Mouse (Mus musculus): ENCODE results near the gene Aebp1.

Aebp1 gene

DNA sequence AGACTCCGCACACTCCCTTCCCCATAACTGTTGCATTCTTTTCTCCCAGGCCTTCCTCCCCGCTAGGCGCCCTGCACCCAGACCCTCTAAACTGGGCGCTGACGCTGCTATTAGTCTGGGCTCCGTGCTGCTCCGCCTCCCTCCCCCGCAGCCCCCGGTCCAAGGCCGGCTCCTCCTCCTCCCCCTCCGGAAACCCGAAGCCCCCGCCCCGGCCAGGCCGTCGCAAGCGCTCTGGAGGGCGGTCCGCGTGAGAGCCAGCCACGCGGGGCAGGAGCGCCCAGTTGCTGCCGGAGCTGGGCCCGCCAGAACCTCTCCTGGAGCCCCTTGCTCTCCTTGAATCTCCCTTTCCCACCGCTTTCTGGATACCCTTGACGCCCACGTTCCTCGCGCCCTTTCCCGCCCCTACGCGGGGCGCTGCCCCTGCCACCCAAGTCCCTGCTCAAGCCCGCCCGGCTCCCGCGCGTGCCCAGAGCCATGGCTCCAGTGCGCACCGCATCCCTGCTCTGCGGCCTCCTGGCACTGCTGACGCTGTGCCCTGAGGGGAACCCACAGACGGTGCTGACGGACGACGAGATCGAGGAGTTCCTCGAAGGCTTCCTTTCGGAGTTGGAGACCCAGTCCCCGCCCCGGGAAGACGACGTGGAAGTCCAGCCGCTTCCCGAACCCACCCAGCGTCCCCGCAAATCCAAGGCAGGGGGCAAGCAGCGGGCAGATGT is at the start of gene Aebp1:
Gene Aebp1 (plus strand): TSS at position 270 of the 716 bp plus-strand sequence.
- no peak for DNase-seq (ENCODE audit: low read depth, low spot score)

DNA sequence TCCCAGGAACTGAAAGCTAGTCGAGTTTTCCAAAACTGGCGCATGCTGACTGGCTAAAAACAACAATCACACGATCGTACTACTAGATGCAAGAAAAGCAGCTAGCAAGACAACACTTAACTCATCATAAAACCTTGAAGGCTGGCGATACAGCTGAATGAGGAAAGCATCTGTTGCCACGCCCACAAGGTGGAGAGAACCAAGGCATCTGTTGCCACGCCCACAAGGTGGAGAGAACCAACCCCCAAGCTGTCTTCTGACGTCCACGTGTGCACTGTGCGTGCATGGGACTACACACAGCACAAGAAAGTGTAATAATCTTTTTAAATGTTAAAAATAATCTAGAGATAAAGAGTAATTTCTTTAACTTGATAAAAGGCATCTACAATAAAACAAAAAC is 48.4 kb upstream of the Aebp1 start:
- no peak for DNase-seq (ENCODE audit: low read depth, low spot score)

DNA sequence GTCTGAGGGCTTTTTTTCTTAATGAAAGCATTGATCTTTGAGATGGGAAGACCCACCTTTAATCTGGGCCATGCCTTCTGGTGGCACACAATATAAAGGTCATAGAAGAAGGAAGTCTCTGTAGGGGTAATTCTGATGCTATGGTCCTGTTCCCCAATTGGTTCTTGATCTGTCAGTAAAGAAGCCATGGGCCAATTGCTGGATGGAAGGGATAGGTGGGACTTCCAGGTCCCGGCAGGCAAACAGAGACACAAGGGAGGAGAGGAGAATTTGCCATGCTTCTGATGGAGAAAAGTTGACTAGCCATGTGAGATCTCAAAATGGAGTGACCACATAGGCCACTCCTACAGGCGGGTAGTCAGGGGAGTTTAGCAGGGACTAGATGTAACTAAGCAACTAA is 42.5 kb upstream of the Aebp1 start:
- DNase-seq (ENCODE audit: low read depth, low spot score), result no peak

DNA sequence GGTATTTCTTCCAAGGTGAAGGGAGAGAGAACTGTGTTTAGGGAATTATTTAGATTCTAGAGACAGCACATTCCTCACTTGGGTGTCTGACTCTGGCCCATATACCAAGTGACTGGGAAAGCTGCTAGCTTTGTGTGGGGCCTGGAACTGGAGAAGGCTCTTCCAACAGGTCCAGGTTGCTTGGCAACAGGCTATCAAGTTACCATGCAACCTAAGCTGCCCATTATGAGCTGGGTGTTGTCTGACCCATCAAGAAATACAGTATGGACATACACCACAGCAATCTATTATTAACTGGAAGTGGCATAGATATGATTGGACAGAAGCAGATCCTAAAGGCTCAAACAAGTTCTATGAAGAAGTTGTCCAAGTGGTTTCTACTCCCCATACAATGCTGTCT is 36.3 kb upstream of the Aebp1 start:
- no peak for DNase-seq (ENCODE audit: low read depth, low spot score)

DNA sequence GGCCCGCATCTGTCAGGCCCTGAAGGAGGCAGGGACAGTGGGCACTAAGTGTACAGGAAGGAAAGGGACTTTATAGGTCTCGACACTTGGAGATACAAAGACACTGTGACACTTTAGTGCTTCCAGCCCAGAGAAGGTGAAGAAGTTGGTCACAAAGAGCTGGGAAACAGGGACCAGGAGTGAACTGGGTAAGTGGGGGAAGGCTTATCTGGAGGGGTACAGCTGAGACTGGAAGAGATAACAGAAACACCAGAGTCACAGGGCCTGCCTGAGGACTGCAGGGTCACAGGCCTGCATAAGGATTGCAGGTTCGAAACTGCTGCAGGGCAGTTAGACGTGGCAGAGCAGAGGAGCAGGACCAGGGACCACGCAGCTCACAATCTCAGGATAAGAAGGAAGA is 33.8 kb upstream of the Aebp1 start:
- DNase-seq (ENCODE audit: low read depth, low spot score), result no peak

DNA sequence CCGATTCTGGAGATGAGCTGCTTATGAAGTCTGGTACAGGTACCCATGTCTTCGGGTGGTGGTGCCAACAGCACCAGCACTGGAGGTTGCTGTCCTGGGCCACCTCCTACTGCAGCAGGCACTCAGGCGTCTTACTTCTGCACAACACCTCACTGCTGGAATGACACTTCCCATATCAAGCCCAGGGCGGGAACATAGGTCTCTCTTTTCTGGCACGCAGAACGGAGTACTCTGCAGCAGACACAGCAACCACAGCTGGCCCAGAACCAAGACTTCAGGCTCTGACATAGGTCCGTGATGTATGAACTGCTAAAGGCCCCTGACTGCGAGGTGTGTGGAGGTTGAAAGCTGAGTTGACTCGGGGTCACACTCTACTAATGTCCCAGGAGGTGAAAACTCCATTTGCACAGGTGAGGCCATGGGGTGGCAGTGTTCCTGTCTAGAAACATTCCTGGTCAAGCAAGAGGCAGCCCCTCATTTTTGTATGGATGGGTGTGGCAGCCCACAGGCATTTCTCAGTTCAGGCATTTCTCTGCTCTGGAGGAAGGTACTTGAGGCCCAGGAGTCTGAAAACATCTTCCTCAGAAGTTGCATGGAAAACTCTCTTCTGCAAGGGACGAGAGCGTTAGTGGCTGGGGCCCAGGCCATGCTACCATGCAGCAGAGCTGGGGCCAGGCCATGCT is 33.1 kb upstream of the Aebp1 start:
- DNase-seq (ENCODE audit: low read depth, low spot score), result no peak

DNA sequence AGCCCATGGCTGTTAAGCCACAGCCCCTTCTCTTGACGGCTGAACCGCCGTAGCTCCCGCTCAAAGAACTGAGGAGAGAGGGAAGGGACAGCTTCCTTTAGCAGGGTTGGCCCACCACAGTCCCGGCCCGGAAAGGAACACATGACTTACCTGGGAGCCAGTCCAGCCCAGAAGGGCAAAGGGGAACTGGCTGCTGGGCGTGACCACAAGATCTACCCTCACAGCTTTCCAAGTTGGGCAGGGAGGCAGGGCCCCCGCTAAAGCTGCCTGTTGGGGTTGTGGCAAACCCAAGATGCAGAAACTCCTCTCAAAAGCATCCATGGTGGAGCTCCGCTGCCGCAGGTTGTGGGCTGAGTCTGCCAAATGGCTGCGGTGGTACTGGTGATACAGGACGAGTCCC is 32.4 kb upstream of the Aebp1 start:
- no peak for DNase-seq (ENCODE audit: low read depth, low spot score)

DNA sequence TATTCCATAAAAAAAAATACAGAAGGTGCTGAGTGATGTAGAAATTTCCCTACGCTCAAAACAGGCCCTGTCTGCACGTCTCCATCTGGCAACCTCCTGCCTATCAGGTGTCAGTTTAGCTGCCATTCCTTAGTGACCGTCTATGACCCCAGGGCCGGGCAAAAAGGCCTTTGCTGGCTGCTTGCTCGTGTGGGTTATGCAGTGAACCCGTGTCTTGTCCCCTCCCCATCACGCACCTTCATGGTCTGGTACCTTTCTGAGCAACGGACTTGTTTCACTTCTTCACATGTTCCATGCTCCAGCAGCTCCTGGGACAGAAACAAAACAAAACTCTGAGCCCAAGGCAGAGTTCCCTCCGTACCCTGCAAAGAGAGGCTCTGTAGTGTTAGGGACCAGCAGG is 27.2 kb upstream of the Aebp1 start:
- no peak for DNase-seq (ENCODE audit: low read depth, low spot score)

DNA sequence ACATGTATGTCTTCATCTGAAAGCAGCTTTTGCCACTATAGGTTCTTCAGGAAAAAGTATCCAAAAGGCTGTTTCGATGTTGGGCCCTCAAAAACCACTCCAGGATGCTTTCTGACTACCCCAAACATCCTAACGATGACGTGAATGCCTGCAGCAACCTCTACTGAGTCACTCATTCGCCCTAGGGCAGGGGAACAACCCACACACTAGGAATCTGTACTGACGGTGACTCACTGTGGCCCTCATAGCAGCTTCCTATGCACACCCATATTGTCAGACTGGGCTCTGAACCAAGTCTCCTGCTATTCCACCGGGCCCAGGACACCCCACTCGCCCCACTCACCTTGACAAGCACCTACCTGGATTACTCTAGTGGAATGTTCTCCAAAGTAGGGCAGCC is 26.7 kb upstream of the Aebp1 start:
- DNase-seq (ENCODE audit: low read depth, low spot score), result no peak

DNA sequence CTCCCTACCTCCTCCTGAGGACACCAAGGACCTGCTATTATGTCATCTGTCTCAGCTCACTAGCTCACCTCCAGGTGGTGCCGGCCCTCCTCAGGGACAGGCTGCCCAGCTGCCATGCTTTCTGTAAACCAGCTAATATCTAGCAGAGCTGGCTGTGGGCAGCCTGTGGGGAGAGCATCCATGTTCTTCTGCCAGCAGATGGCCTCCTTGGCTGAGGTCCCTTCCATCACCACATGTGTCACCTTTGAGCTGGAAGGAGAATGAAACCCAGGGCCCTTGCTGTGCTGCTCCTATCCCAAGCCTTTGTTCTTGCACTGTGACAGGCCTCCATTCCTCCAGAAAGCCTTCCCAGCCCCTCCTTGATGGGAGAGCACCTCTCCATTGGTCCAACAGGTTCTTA is 25.6 kb upstream of the Aebp1 start:
- DNase-seq (ENCODE audit: low read depth, low spot score), result no peak

DNA sequence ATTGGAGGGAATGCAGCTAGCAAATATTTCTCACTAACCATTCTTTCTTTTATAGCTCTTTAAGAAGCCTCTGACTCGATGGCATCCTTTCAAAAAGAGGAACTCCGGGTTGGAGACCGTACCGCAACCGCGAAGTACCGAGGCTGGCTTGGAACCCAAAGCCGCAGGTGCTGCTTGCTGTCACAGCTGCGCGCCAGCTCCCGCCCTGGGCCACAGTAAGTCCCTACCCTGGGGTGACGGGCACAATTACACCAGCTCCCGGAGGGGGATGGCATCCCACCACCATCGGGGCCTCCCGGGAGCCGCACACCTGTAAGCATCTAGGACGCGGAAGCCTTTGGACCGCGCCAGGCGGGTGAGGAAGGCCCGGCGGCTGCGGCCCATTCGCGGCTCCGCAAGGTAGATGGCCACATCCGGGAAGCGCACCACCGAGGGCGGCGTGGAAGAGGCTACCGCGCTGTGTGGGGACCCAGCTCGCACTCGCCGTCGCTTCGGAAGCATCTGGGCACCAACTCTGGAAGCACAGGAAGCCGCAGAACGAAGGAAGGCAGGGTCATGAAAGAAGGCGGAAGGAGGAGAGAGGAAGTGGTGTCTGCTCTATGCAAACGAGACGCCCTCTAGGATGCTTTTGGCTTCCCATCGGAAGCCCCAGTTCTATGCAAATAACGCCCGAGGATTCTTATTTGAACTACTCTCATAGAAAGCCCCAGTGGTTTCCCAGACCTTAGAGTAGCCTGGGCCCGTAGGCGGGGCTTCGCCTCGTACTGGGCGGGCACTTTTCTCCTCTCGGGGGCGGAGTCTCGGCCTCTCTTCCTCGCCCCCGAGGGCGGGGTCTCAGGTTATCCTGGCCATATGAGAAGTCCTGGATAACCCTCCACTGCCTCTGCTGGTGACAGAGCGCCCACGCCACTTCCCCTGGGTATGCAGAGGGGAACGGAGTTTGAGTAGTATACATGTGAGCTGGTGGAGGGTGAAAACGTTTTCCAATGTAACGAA is 24.2 kb upstream of the Aebp1 start, which contains the start of gene Polm:
Gene Polm (minus strand): TSS at position 766 of the 996 bp plus-strand sequence.
- DNase-seq (ENCODE audit: low read depth, low spot score), result peak; percentile 87

DNA sequence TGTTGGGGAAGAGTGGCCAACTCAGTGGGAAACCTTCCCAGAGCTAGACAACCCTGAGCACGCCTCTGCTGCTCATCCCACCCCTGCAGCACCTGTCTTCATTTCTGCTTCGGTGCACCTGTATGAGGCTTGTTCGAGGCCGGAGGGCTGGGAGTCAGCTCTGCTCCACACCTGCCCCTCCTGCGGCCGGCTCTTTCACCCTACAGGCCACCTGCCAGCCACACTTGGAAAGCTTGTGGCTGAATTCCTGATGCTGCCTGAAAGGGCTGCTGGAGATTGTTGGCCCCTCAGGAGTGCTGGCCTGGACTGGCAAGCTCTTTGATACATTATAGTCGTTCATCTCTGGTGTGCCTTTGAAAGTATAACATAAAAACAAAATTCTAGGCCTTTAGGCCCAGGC is 21.4 kb upstream of the Aebp1 start:
- DNase-seq (ENCODE audit: low read depth, low spot score), result no peak

DNA sequence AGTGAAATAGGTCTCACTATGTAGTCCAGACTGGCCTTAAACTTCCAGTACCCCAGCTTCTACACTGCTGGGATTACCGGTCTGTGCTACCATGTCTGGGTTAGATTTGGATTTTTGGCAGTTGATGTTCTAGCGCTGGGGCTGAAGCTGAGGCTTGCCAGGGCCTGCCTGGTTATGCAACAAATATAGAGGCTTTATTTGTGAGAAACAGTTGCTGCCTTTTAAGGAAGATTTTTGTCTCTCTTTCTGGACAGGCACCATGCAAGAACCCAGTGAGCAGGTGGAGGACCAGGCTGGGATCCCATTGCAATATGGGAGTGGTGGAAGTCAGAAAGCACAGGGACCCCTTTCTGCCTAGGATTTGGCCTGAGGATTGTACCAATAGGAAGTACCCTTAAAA is 20.0 kb upstream of the Aebp1 start:
- no peak for DNase-seq (ENCODE audit: low read depth, low spot score)

DNA sequence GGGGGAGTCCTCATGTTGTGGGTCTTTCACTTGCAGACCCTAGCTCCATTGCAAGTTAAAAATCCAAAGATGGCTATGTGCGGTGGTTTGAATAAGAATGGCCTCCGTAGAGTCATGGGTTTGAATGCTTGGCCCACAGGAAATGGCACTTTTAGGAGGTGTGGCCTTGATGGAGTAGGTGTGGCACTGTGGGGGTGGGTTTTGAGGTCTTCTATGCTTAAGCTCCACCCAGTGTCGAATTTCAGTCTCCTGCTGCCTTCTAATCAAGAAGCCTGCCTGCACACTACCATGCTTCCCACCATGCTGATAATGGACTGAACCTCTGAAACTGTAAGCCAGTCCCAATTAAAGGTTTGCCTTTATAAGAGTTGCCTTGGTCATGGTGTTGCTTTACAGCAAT is 18.6 kb upstream of the Aebp1 start:
- DNase-seq (ENCODE audit: low read depth, low spot score), result no peak

DNA sequence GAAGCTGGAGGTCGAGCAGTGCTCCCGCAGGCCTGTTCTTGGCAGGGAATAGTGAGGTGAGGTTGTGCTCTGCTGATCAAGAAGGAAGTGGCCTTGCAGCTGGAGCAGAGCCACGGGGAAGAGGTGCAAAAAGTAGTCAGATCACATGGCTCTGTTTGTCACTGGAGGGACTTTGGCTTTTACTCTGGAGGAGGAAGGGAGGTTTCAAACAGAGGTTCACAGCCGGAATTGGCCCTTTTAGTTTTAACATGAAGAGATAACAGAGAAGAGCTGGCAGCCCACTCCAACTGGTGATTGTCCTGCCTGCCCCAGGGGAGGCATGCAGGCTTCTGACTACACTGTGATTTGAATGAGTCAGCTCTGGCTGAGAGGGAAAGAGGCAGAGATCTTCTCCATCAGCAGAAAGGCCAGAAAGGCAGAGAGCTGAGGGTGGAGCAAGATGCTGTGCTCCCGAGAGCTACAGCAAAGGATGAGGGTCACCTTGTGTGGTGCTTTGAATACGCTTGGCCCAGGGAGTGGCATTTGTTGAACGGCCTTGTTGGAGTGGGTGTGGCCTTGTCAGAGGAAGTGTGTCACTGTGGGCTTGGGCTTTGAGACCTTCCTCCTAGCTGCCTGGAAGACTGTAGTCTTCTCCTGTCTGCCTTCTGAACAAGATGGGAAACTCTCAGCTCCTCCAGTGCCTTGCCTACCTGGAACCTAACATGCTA is 15.0 kb upstream of the Aebp1 start:
- DNase-seq (ENCODE audit: low read depth, low spot score), result no peak

DNA sequence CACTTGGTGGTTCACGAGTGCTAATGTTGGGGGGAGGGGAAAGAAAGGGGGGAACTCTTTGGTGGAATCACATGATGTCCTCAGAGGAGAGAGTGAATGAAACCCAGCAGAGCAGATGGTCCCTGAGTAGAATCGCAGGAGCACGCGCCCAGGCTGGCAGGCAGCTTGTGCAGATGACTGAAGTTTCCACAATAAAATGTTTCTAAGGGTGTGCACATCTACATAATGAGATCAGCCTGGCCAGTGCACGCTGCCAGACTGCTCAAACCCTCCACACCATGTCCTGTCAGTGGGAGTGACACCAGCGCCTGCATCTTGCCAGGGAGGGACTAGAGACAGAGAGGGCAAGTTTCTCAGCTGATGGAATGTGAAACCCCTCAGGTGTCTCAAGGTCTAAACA is 13.0 kb upstream of the Aebp1 start:
- DNase-seq (ENCODE audit: low read depth, low spot score), result no peak

DNA sequence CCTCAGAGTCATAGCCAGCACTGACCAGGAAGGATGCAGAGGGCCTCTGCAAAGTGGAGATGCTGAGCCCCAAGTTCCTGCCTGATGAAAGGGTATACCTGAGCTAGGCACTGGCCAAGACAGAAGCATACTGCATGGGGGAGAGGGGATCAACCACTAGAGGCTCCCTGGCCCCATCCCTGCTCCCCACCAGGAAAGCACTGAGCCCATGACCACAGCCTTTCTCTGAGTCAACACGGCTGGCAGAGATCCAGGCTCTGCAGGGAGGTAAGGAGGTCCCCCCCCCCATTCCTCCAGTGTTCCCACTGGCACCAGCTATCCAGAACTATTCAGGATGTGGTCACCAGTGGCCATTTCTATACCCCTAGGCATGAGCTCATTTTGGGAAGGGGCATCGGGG is 12.4 kb upstream of the Aebp1 start:
- DNase-seq (ENCODE audit: low read depth, low spot score), result no peak

DNA sequence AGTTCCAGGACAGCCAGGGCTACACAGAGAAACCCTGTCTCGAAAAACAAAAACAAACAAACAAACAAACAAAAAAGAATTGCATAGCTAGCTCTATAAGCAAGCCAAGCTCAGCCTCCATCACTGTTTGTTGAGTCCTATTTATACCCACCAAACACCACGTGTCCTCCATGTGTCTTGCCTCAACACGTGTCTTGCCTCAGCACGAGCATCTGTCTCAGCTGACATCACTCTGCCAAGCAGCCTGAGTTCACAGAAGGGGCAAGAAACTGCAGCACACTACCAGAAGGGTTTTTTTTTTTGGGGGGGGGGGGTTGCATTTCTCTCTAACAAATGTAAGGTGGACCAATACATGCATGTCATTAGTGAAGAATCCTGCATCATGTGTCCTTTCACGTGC is 11.3 kb upstream of the Aebp1 start:
- no peak for DNase-seq (ENCODE audit: low read depth, low spot score)

DNA sequence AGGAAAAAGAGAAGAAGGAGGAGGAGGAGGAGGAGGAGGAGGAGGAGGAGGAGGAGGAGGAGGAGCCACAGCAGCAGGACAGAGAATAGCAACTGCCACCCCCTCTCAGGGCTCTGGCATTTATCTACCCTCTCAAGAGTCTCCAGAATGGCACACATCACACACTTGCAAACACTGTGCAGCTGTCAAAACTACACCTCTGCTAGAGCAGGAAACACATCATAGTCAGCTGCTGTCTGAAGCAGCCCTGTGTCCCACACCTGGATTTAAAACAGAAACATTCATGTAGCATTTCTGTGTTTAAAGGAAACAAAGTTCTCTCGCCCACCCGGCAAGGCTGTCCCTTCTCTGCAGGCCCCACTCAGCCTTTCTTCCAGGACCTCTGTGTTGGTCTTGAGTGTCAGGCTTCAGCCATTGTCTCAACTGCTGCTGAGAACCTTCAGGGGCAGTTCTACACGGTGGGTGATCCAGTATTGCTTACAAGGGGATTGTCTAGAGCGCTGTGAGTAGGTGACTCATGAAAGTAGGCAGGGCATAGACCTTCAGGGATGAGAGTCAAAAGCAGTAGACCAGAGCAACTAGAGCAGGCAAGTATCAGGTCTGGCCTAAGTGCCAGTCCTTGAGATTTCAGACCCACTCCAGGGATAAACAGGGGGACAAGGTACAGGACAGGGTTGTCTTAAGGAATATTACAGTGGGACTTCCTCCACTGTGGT is 10.6 kb upstream of the Aebp1 start:
- DNase-seq (ENCODE audit: low read depth, low spot score), result no peak

DNA sequence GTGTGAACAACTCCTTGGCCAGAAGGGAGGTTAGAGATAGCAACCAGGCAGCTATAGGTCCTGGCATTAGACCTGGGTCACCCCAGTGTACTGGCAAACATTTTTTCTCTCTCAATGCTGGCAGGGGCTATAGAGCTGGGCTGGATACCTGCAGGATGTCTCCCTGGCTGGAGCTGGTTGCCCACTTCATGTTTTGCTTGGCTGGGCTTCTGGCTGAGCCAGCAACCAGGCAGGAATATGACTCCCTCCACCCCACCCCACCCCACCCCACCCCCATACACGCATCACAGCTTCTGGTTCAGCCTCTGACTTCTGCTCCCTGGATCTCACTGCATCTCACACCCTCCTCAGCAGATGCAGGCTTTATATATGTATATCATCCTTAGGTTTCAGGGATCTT is 9.4 kb upstream of the Aebp1 start:
- DNase-seq (ENCODE audit: low read depth, low spot score), result no peak

DNA sequence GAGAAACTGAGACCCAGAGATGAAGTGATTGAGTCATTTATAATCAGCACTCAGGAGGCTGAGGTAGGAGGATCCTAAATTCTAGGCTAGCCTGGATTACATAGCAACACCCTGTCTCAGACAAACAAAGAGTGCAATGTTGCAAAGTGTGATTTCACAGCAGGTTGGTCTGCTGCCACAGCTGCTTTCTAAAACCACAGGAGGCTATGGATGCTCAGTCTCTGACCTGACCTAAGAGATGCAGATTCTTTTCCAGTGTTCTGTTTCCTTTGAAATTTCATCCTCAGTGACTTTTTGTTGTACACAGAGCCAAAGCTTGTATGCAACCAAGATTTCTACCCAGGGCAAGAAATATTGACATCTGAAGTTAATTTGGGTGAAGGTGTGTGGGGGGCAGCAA is 6.3 kb upstream of the Aebp1 start:
- DNase-seq (ENCODE audit: low read depth, low spot score), result no peak

Data from retina, postnatal 7 days (tissue).